Mouse (Mus musculus) liver, adult 2 months (tissue): ENCODE results near the gene Ttpal. TPM values are rescaled to one million over a fixed set of nuclear protein-coding genes. Genes with fewer than 3 reads are reported as not detected.

Experiments
- DNase-seq: peaks from one replicate; pipeline ENCODE4 v3.0.0-alpha.2; 2011; ENCODE audit warnings: low read depth, low spot score; ENCODE audit errors: extremely low read depth
- H3K27ac ChIP-seq: fragments of 200-500 bp; replicated peaks from 2 replicates; pipeline ENCODE4 v1.5.1; 2012; ENCODE audit warnings: low read depth, mild to moderate bottlenecking, control low read depth, inconsistent platforms, low read length; ENCODE audit not compliant: insufficient read depth
- H3K27me3 ChIP-seq: fragments of 200-500 bp; 2 replicates; pipeline ENCODE4 v1.6.1; 2012; ENCODE audit warnings: mild to moderate bottlenecking, moderate library complexity, low read length, inconsistent platforms; ENCODE audit not compliant: control insufficient read depth, insufficient read depth
- H3K36me3 ChIP-seq: fragments of 200-500 bp; 2 replicates; pipeline ENCODE4 v1.6.1; 2012; ENCODE audit warnings: low read length, inconsistent platforms; ENCODE audit not compliant: control insufficient read depth, insufficient read depth
- H3K4me1 ChIP-seq: fragments of 200-500 bp; 2 replicates; pipeline ENCODE4 v1.6.1; 2011; ENCODE audit warnings: low read length; ENCODE audit not compliant: control insufficient read depth, insufficient read depth
- H3K4me3 ChIP-seq: fragments of 200-500 bp; 2 replicates; pipeline ENCODE4 v1.5.1; 2011; ENCODE audit warnings: low read depth, mild to moderate bottlenecking, control low read depth, low read length, moderate library complexity; ENCODE audit not compliant: insufficient read depth
- H3K79me2 ChIP-seq: fragments of 200-500 bp; 2 replicates; pipeline ENCODE4 v1.6.1; 2012; ENCODE audit warnings: inconsistent platforms, mild to moderate bottlenecking, low read length, moderate library complexity; ENCODE audit not compliant: control insufficient read depth, insufficient read depth
- H3K9ac ChIP-seq: fragments of 200-500 bp; 2 replicates; pipeline ENCODE4 v1.6.1; 2012; ENCODE audit warnings: low read depth, mild to moderate bottlenecking, control low read depth, inconsistent platforms, low read length
- CTCF ChIP-seq: fragments of 200-500 bp; IDR thresholded peaks from 2 replicates; pipeline ENCODE4 v1.5.1; 2011; ENCODE audit warnings: low read depth, low read length, control low read depth
- POLR2A ChIP-seq: fragments of 200-500 bp; IDR thresholded peaks from 2 replicates; pipeline ENCODE4 v1.6.1; 2011; ENCODE audit warnings: low read length, control low read depth; ENCODE audit not compliant: insufficient read depth; ENCODE audit errors: extremely low read depth
- WGBS: fragments of 180-500 bp; shearing (Covaris S2); methylation state at CpG from one replicate; pipeline ENCODE4 v1.1.7; 2018; 5-methylcytosine and 5-hydroxymethylcytosine counted together
- polyA plus RNA-seq: library from polyadenylated mRNA; depleted of rRNA; stranded (reverse); fragments of >200 nt; gene quantifications from 2 replicates; pipeline ENCODE4 v1.2.3, GENCODE M21; 2012; rRNA removed
- total RNA-seq: library from RNA; depleted of rRNA; stranded (reverse); fragments of >200 nt; gene quantifications from 2 replicates; pipeline ENCODE4 v1.2.3, GENCODE M21; 2014; rRNA removed

Ttpal gene
- total and polyA plus RNA-seq, 2 experiments = 8.1 to 9.3 TPM

DNA sequence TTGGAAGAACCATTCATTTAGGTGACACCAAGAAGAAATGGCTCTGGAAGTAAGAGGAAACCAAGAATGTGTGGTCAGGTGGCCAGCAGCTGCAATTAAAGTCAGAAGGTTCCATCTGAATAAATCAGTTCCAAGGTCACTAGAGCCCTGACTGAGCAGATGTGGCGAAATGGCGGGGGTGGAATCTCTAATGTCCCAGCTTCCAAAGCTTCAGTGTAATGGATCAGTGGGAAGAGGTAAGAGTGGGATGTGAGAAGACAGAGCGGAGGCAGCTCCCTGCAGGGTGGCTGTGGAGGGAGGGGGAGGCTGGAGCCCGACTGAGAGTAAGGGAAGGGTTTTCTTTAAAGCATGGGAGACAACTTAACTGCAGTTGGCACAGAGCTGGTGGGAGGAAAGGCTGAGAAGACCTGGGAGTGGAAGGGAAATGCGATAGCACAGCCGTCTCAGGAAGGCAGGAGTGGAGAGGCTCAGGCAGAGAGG is 59.3 kb downstream of the Ttpal start:
- no peak overlapping the region for H3K27ac ChIP-seq

DNA sequence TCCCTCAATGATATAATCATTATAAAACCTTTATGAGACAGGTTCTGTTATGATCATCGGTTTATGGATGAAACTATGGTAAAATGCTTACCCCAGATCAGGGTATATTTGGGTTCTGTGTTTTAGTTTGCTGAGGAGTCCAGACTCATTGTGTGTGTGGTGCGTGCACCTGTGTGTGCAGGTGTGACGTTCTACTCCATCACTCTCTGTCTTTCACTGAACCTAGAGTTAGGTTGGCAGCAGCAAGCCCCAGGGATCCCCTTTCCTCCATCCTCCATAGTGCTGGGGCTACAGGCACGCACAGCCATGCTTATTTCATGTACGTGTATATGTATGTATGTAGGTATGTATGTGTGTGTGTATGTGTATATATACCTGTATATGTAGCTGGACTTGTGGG is 60.0 kb downstream of the Ttpal start:
- Histone ChIP-seq H3K27ac (no peak overlapping the region), H3K79me2 (peaks cover 20% of the 10 kb centered on the region; the same call in 1 of the 2 replicates), H3K4me3 (no peak overlapping the region), H3K27me3 (no peaks in the 10 kb centered on the region), H3K9ac (no peak overlapping the region), H3K36me3 (no peaks in the 10 kb centered on the region), H3K4me1 (peaks cover 15% of the 10 kb centered on the region)
- 94% methylated on average over 5 of the region's 5 CpGs for WGBS
- TF ChIP-seq POLR2A = no peak
- TF ChIP-seq CTCF = no peak
- DNase-seq = no peak

More for the DNA sequence above, 59.3 kb downstream of the Ttpal start:
- peaks cover 15% of the 10 kb centered on the region for H3K4me1 ChIP-seq
- H3K27me3 ChIP-seq = no peaks in the 10 kb centered on the region
- 59% methylated on average over 6 of the region's 6 CpGs for WGBS
- no peaks in the 10 kb centered on the region for H3K36me3 ChIP-seq
- no peak overlapping the region for H3K4me3 ChIP-seq
- TF ChIP-seq CTCF (no peak), POLR2A (no peak)
- H3K79me2 ChIP-seq = peaks cover 20% of the 10 kb centered on the region; the same call in 1 of the 2 replicates
- DNase-seq = no peak
- no peak overlapping the region for H3K9ac ChIP-seq

DNA sequence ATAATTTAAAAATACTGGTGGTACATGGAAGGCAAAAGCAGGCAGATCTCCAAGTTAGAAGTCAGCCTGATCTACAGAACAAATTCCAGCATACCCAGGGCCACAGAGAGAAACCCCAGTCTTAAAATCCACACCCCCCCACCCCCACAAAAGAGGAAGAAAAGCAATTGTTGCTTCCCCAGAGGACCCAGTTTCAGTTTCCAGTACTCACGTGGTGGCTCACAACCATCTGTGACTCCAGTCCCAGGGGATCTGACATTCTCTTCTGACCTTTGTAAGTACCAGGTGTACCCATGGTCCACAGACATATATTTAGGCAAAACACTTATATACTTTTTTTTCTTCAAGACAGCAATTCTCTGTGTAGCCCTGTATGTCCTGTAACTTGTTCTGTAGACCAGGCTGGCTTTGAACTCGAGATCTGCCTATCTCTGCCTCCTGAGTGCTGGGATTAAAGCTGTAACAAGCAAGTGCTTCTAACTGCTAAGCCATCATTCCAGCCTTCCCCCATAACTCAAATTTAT is 60.6 kb downstream of the Ttpal start:
- Histone ChIP-seq H3K36me3 (no peaks in the 10 kb centered on the region), H3K79me2 (peaks cover 20% of the 10 kb centered on the region), H3K4me1 (peaks cover 15% of the 10 kb centered on the region), H3K9ac (no peak overlapping the region), H3K27ac (no peak overlapping the region), H3K4me3 (no peak overlapping the region), H3K27me3 (no peaks in the 10 kb centered on the region)
- no peak for DNase-seq
- 76% methylated on average over 2 of the region's 2 CpGs for WGBS
- TF ChIP-seq POLR2A = no peak
- TF ChIP-seq CTCF = no peak

DNA sequence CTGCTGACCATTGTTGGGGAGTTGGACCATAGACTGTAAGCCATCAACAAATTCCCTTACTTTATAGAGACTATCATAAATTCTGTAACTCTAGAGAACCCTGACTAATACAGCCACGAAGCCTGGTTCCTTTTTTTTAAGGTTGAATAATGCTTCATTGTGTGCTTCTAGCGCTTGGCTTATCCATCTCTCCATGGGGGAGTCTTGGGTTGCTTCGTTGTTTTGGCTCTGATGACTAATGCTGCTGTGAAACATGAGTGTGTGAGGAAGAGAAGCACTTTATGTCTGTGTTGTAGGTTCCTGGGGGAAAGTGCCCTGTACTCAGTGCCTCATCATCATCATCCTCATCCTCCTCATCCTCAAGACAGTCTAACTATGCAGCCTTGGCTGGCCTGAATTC is 61.8 kb downstream of the Ttpal start:
- H3K27me3 ChIP-seq = no peaks in the 10 kb centered on the region
- H3K4me1 ChIP-seq = peaks cover 14% of the 10 kb centered on the region
- no peak overlapping the region for H3K9ac ChIP-seq
- DNase-seq = no peak
- peaks cover 23% of the 10 kb centered on the region for H3K79me2 ChIP-seq
- WGBS = 84% methylated on average over 3 of the region's 3 CpGs
- H3K36me3 ChIP-seq = no peaks in the 10 kb centered on the region
- H3K4me3 ChIP-seq = no peak overlapping the region
- H3K27ac ChIP-seq = no peak overlapping the region
- TF ChIP-seq CTCF = no peak
- no peak for TF ChIP-seq POLR2A

DNA sequence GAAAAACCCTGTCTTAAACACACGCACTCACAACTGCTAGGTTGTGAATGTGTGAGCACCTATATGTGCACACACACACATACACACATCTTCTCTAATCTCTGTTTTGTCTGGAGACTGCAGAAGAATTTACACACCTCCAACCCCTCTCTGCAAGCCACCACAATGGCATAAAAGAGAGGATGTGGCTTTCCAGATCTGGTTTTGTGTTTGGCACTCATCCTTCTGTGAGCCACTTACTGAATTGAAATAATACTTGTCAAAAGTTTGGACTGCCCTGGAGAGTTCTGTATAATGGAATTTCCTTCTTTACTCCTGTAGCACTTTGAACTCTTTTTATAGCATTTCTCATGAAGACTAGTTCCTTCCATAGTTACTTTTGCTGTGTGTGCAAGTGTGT is 64.9 kb downstream of the Ttpal start:
- TF ChIP-seq CTCF = no peak
- no peak for TF ChIP-seq POLR2A
- H3K79me2 ChIP-seq = peaks cover 20% of the 10 kb centered on the region
- H3K27ac ChIP-seq = no peak overlapping the region
- H3K4me3 ChIP-seq = no peak overlapping the region
- DNase-seq = no peak
- H3K27me3 ChIP-seq = no peaks in the 10 kb centered on the region
- H3K36me3 ChIP-seq = no peaks in the 10 kb centered on the region
- 90% methylated on average over 1 of the region's 1 CpGs for WGBS
- H3K4me1 ChIP-seq = no peaks in the 10 kb centered on the region
- no peak overlapping the region for H3K9ac ChIP-seq

Other genes with a start within 250 kb of the Ttpal start
- gene Jph2, start 204.3 kb upstream of the Ttpal start, total RNA-seq = 0.07 and 0.09 TPM in 2 replicates
- 0.07 and 0.10 TPM in 2 replicates for gene Jph2, start 204.3 kb upstream of the Ttpal start, polyA plus RNA-seq
- 21.9 and 22.6 TPM in 2 replicates for gene Oser1, start 177.6 kb upstream of the Ttpal start, total RNA-seq
- gene Oser1, start 177.6 kb upstream of the Ttpal start, polyA plus RNA-seq = 8.0 and 8.3 TPM in 2 replicates
- 0.07 TPM in 1 of 2 replicates, not detected in the other for gene Gdap1l1, start 163.8 kb upstream of the Ttpal start, total RNA-seq
- not detected in 2 replicates for gene Gdap1l1, start 163.8 kb upstream of the Ttpal start, polyA plus RNA-seq
- gene Fitm2, start 129.7 kb upstream of the Ttpal start, total RNA-seq = 19.5 and 20.1 TPM in 2 replicates
- 19.8 and 20.9 TPM in 2 replicates for gene Fitm2, start 129.7 kb upstream of the Ttpal start, polyA plus RNA-seq
- not detected in 2 replicates for gene R3hdml, start 110.0 kb upstream of the Ttpal start, total RNA-seq
- not detected in 2 replicates for gene R3hdml, start 110.0 kb upstream of the Ttpal start, polyA plus RNA-seq
- 164 and 213 TPM in 2 replicates for gene Hnf4a, start 95.5 kb upstream of the Ttpal start, total RNA-seq
- 260 and 313 TPM in 2 replicates for gene Hnf4a, start 95.5 kb upstream of the Ttpal start, polyA plus RNA-seq
- 123 TPM in 2 replicates for gene Serinc3, start 42.8 kb downstream of the Ttpal start, total RNA-seq
- 122 and 124 TPM in 2 replicates for gene Serinc3, start 42.8 kb downstream of the Ttpal start, polyA plus RNA-seq
- gene Pkig, start 56.1 kb downstream of the Ttpal start, total RNA-seq = 13.2 and 17.2 TPM in 2 replicates
- gene Pkig, start 56.1 kb downstream of the Ttpal start, polyA plus RNA-seq = 35.0 and 35.2 TPM in 2 replicates
- gene Ada, start 147.9 kb downstream of the Ttpal start, total RNA-seq = 1.9 TPM in 2 replicates
- gene Ada, start 147.9 kb downstream of the Ttpal start, polyA plus RNA-seq = 0.73 and 0.80 TPM in 2 replicates
- gene Ccn5, start 218.5 kb downstream of the Ttpal start, total RNA-seq = 0.07 and 0.09 TPM in 2 replicates
- 0.21 and 0.23 TPM in 2 replicates for gene Ccn5, start 218.5 kb downstream of the Ttpal start, polyA plus RNA-seq